Mouse (Mus musculus) C2C12 (cell line): ENCODE results near the gene Hlcs.

Source experiments
- CEBPB ChIP-seq: IDR thresholded peaks from one replicate; pipeline ENCODE4 v1.6.1; 2011; ENCODE audit warnings: low read depth, mild to moderate bottlenecking, control low read depth, moderate library complexity
- CTCF ChIP-seq: IDR thresholded peaks from one replicate; pipeline ENCODE4 v1.5.1; 2011; ENCODE audit not compliant: control insufficient read depth, insufficient read depth, insufficient read length
- FOSL1 ChIP-seq: IDR thresholded peaks from one replicate; pipeline ENCODE4 v1.8.0; 2011; ENCODE audit warnings: mild to moderate bottlenecking, low read length; ENCODE audit not compliant: poor library complexity, insufficient read depth, severe bottlenecking
- MYOG ChIP-seq: IDR thresholded peaks from one replicate; pipeline ENCODE4 v1.6.1; 2011; ENCODE audit not compliant: control insufficient read depth, insufficient read length; ENCODE audit errors: extremely low read depth
- USF1 ChIP-seq: IDR thresholded peaks from one replicate; pipeline ENCODE4 v1.6.1; 2011; ENCODE audit warnings: low read depth, mild to moderate bottlenecking, control low read depth, moderate library complexity

GRCm38 (mm10) chr16:94291141-94291540 lies 22.2 kb downstream of the Hlcs start:
- TF ChIP-seq USF1: no peak
- TF ChIP-seq MYOG: no peak
- TF ChIP-seq CTCF: no peak
- TF ChIP-seq CEBPB: no peak
- no peak for TF ChIP-seq FOSL1
